Mouse (Mus musculus): ENCODE results near the gene Fnbp1.

The Fnbp1 gene

DNA sequence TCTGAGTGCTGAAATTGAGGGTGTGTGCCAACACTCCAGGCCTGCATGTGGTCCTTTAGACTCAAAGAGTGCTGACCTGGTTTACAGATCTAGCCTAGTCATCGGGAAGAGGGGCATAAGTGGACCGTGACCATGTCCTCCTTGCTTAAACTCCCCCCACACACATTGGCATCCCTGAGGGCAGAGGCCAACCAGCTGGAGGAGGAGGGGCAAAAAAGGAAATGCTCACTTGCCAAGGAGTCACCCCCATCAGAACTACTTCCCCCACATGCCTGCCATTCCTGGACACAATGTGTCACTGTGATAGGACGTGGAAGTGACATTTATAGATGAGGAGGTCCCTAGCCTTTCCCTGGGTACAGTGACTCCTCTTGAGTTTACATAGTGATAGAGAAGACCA is 116.3 kb downstream of the Fnbp1 start:
- DNase-seq (ENCODE audit: low read depth), result peak; percentile 53

GRCm38 (mm10) chr2:31024618-31025370 is 117.0 kb downstream of the Fnbp1 start:
- DNase-seq (ENCODE audit: low read depth), result peak; percentile 70

DNA sequence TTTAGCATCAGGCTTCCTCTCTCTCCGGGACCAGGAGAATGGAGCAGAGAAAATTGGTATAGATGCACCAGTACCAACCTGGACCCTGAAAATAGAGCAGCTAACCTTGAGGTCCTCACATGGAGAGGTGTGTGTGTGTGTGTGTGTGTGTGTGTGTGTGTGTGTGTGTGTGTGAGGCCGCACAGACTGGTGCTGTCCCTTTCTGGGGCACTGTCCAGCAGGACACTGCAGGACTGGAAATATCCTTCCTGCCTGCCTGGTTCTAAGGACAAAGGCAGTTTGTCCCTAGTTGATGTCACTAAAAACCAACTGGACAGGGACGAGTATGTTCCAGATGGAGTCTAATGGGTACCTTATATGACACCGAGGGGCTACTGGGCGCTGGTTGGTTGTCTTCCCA is 117.9 kb downstream of the Fnbp1 start:
- no peak for DNase-seq (ENCODE audit: low read depth)

- no peak for DNase-seq (ENCODE audit: low read depth)
These were observed 121.6 kb downstream of the Fnbp1 start for GRCm38 (mm10) chr2:31020202-31020601.

- no peak for DNase-seq (ENCODE audit: low read depth)
These were observed 122.8 kb downstream of the Fnbp1 start for GRCm38 (mm10) chr2:31019011-31019410.

DNA sequence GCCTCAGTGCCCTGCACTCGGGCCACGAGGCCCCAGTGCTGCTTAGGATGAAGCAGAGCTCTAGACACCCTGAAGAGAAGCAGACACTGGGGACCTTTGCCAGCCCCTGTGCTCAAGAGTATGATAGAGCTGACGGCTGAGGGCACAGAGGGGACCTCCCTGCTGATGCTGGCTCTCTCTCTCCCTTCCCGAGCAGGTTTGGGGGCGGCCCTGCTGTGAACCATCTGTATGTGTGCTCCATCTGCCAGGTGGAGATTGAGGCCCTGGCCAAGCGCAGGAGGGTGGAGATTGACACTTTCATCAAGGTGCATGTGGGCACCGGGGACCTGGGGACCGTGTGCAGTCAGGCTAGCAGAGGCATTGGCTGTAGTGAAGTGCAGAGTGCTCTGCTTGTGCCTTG is 123.3 kb downstream of the Fnbp1 start:
- no peak for DNase-seq (ENCODE audit: low read depth)

DNA sequence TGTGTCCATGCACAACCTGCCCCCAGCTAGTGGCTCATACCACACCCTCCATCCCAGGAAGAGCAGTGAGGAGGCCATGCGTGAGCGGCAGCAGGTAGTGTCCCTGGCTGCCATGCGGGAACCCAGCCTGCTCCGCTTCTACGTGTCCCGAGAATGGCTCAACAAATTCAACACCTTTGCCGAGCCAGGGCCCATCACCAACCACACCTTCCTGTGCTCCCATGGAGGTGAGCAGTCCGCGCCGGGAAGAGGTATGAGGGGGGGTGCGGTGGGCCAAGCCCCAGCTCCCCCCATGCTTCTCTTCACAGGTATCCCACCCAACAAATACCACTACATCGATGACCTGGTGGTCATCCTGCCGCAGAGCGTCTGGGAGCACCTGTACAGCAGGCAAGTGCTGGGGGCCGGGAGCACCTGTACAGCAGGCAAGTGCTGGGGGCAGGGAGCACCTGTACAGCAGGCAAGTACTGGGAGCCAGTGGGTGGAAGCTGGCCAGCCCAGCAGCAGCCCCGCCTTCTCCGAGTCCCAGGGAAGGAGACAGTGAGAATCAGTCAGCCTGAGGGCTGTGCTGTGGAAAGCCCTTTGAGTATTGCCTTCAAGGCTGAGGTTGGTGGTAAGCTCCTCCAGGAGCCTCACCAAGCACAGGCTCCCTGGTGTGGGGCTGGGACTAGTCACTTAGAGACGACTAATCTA is 124.0 kb downstream of the Fnbp1 start:
- DNase-seq (ENCODE audit: low read depth), result no peak

DNA sequence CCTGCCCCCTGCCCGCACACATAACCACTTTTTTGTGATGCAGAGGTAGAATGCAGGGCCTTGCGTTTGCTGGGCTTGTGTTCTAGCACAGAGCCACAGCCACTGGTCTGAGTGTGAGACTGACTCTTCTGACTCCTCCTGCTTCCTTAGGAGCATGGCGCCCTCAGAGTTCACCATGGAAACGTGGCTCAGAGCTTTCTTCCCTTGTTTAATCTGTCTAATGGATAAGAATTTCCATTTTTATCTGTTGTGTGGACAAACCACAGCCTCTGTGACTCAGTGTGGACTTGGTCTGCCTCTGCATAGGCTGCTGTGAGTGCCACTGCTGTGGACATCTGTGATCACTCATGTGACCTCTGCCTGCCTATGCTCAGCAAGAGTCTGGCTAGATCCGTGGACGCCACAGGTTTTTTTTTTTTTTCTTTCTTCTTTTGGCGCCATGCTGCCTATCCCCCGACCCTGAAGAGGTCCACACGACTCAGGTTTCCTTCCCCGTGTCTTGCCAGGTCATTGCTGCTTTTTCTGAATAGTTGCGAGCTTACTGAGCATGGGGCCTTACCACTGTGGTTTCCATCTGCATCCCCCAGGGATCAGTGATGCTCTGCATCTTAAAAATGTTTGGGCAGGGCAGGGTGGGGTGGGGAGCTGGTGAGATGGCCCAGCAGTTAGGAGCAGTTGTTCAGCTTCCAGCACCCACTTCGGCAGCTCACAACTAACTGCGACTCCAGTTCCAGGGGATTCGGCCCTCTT is 128.3 kb downstream of the Fnbp1 start:
- DNase-seq (ENCODE audit: low read depth), result peak; percentile 25

DNA sequence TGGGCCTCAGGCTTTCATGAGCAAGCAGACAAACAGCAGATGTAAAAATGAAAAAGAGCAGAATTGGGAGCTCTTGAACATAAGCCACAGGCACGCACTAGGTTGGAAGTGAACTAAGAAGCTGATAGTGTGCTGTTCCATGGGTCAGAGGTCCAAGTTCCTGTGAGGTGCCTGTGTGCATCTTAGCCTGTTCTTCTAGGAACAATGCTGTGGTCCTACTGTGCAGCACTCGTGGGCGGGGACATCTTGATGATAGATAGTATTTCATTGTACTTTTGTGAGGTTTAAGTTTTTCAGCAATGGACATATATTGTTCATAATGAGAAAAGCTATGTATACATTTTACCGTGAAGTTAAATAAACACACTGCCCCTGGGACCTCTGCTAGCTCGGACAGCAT is 134.6 kb downstream of the Fnbp1 start:
- DNase-seq (ENCODE audit: low read depth), result no peak

DNA sequence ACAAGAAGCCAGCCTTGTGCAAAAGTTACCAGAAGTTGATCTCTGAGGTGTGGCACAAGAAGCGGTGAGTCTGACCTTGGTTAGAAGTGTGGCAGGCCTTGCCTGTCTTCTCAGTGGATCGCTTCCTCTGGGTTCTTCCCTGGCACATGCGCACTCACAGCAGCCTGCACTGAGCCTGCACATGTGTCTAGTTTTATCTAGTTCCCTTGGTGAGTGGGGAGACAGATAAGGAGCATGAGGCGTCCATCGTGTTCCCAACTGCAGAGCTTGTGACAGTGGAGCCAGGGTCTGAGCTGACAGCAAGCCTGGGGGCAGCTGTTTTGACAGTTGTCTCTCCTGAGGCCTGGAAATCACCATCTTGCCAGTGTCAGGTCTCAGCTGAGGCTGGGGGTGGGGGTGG is 135.4 kb downstream of the Fnbp1 start:
- peak; percentile 49 for DNase-seq (ENCODE audit: low read depth)

DNA sequence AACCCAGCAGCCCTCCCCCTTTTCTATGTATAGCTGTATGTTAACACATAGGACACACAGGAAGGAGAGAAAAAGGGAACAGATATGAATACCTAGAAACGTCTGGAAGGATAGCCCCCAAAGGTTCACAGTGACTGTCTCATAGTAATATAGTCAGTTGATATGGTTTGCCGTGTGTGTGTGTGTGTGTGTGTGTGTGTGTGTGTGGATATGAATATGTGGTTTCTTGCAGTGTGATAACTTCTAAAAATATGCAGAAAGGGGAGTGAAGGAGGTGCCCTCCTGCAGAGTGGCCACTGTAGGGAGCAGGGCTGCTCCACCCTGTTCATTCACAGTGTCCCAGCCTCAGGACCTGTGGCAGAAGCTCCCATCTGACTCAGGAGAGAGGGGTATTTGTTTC is 136.4 kb downstream of the Fnbp1 start:
- DNase-seq (ENCODE audit: low read depth), result no peak

DNA sequence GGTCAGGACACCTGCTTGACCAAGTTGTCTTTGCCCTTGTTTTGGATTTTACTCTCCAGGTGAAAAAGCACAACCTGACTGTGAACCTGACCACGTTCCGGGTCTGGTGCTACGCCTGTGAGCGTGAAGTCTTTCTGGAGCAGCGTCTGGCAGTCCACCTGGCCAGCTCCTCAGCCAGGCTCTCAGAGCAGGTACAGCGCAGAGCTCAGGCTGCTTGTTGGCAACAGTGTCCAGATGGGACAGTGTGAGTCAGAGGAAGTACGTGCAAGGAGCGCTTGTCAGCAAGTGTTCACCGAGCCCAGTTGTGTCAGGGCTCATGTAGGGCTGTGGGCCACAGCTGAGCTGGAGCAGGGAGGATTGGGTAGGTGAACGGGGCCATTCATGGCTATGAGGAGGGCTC is 139.0 kb downstream of the Fnbp1 start:
- no peak for DNase-seq (ENCODE audit: low read depth)

- no peak for DNase-seq (ENCODE audit: low read depth)
These were observed 143.2 kb downstream of the Fnbp1 start for GRCm38 (mm10) chr2:30998443-30999260.

- peak; percentile 56 for DNase-seq (ENCODE audit: low read depth)
These were observed 146.3 kb downstream of the Fnbp1 start for GRCm38 (mm10) chr2:30995432-30995996.

DNA sequence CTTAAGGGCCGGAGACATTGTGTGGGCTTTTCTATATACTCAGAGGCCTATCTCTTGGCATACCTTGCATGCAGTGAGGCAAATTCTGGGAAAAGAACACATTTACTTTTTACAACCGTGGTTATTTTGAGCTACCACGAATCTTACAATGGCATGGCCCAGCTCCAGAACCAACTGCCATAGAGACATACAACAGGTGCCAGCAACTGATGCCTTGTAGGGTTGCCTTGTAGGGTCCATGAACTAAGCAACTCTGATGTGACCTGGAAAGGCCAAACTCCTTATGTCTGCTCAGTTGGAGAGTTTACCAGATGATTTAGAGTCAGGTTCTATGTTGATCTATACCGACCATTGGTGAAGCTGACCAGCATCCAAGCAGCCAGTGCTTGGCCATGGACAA is 147.0 kb downstream of the Fnbp1 start:
- DNase-seq (ENCODE audit: low read depth), result no peak

DNA sequence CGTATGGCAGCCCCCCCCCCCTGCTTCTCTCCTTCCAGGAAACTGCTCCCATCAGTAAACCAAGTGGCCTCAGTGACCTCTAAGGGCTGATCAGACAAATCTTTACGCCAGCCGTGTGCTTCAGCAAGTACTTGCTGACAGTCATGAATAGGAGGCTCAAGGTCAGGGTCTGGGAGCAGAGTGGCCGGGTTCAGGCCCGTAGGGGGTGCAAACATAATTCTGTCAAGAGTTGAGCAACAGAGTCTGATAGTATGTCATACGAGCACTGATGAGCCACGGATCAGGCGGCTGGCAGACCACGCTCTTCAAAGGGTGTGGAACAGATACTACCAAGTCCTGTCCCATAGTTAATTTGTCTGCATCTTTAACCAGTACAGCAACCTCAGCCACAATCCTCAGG is 151.6 kb downstream of the Fnbp1 start:
- DNase-seq (ENCODE audit: low read depth), result no peak

DNA sequence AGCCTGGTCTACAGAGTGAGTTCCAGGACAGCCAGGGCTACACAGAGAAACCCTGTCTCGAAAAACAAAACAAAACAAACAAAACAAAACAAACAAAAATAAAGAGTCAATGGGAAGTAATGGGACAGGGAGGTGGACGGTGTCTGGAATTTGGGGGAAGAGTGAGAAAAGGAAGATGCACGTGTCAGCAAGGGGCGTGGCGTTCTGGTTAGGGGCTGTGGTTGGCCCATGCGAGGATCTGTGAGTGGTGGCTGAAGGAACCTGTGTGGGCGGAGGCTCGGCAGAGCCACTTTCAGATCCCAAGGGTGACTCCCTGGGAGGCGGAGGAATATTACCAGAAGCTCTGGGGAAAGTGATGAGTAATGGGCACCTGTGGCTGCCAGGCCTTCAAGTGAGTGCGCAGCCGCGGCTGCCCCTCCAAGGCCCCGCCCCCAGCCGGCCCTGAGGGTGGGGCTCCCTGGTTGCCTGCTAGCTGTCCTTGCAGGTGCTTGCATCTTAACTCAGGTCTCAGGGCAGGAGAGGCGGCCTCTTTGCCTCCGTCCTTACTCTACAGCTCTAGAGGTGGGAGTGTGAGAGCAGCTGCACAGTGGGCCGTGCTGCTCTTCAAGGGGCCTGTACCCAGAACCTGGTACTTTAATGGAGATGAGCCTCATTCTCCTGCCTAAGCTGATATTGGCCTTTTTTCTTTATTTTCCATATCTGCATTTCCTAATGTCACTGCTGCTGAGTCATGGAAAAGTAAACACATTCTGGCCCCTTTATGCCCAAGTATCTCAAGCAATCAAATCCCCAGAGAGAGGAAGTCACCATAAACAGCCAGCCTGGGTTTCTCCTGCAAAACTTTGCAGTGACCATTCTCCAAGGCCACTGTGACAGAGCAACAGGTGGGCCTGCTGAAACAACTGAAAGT is 156.4 kb downstream of the Fnbp1 start:
- peak; percentile 75 for DNase-seq (ENCODE audit: low read depth)

GRCm38 (mm10) chr2:30983024-30983423 is 158.8 kb downstream of the Fnbp1 start:
- DNase-seq (ENCODE audit: low read depth), result no peak

GRCm38 (mm10) chr2:30981790-30982513 is 159.9 kb downstream of the Fnbp1 start, which contains the start of the genes BC005624 and Usp20:
BC005624 (minus strand) TSS chr2:30982201.
Usp20 (plus strand) TSS chr2:30982279.
- peak; percentile 100 for DNase-seq (ENCODE audit: low read depth)
